Comparison of ENCODE assay signal across 8 mouse cellular contexts in genomic region chr4:122995404-122996220, GRCm38 (mm10). TPM values are rescaled to one million over a fixed set of nuclear protein-coding genes. Genes with fewer than 3 reads are reported as not detected.
DNase-seq lines count a peak whose midpoint lies in the region; ATAC-seq and TF ChIP-seq lines count a peak whose summit lies in the region.

Mycl (plus strand) TSS chr4:122995652.

- WGBS in heart, embryonic 11.5 days (ENCODE audit: insufficient replicate concordance) = under 1% methylated on average over 46 of the region's 69 CpGs
- WGBS in kidney, embryonic 15.5 days = 1% methylated on average over 57 of the region's 69 CpGs
- WGBS in limb, embryonic 14.5 days = 1% methylated on average over 33 of the region's 69 CpGs
- under 1% methylated on average over 63 of the region's 69 CpGs for WGBS in midbrain, embryonic 15.5 days

- peak within 1 kb of the TSS; percentile 34 for H3K4me3 ChIP-seq in C2C12 (ENCODE audit: insufficient read depth, poor library complexity, severe bottlenecking)
- H3K4me3 ChIP-seq in heart, embryonic 11.5 days (ENCODE audit: low read depth, low read length) = peak within 1 kb of the TSS; percentile 55
- peak within 1 kb of the TSS; percentile 64 for H3K4me3 ChIP-seq in kidney, embryonic 15.5 days (replicated peaks)
- H3K4me3 ChIP-seq in limb, embryonic 14.5 days (replicated peaks; ENCODE audit: low read length) = peak within 1 kb of the TSS; percentile 79
- peak within 1 kb of the TSS; percentile 88 for H3K4me3 ChIP-seq in midbrain, embryonic 15.5 days

- ATAC-seq in erythroblast, adult 5-6 weeks (replicated peaks; ENCODE audit: low FRiP score, poor library complexity, severe bottlenecking) = peak; percentile 87
- ATAC-seq in heart, embryonic 11.5 days (replicated peaks; ENCODE audit: insufficient number of reproducible peaks, low FRiP score, low TSS enrichment) = peak; percentile 62
- peak; percentile 77 for ATAC-seq in kidney, embryonic 15.5 days (replicated peaks; ENCODE audit: low FRiP score)
- ATAC-seq in limb, embryonic 14.5 days (ENCODE audit: low FRiP score, low read depth) = peak; percentile 71
- ATAC-seq in midbrain, embryonic 15.5 days (replicated peaks) = peak; percentile 84

- no peaks in the 10 kb centered on the region for H3K36me3 ChIP-seq in C2C12 (ENCODE audit: control insufficient read depth, insufficient read depth)
- H3K36me3 ChIP-seq in heart, embryonic 11.5 days (ENCODE audit: control insufficient read depth, insufficient read depth, low read length) = no peaks in the 10 kb centered on the region
- no peaks in the 10 kb centered on the region for H3K36me3 ChIP-seq in kidney, embryonic 15.5 days
- 0 out of 2 replicates have a peak, but pooled peaks cover 6% of the 10 kb centered on the region for H3K36me3 ChIP-seq in limb, embryonic 14.5 days (ENCODE audit: control insufficient read depth, insufficient read depth, low read length)
- no peaks in the 10 kb centered on the region for H3K36me3 ChIP-seq in midbrain, embryonic 15.5 days (replicated peaks)

- peak; percentile 88 for DNase-seq in brain, adult 2 months (ENCODE audit: low read depth, low spot score)
- peak; percentile 84 for DNase-seq in limb, embryonic 14.5 days (ENCODE audit: low spot score)
- peak; percentile 75 to 90 for DNase-seq in spleen, postnatal 10 days (ENCODE audit: low spot score in 2 of 2)

- peak within 1 kb of the TSS; percentile 99 for H3K4me2 ChIP-seq in heart, embryonic 11.5 days
- peak within 1 kb of the TSS; percentile 99 for H3K4me2 ChIP-seq in kidney, embryonic 15.5 days
- peak within 1 kb of the TSS; percentile 97 for H3K4me2 ChIP-seq in limb, embryonic 14.5 days (replicated peaks; ENCODE audit: low read depth, low read length, severe bottlenecking)
- H3K4me2 ChIP-seq in midbrain, embryonic 15.5 days = peak within 1 kb of the TSS; percentile 72

- TF ChIP-seq POLR2A in limb, embryonic 14.5 days (IDR thresholded peaks at IDR 0.05; ENCODE audit: borderline replicate concordance, extremely low read depth, insufficient read depth, insufficient read length) = no peak

- peak; percentile 96 for TF ChIP-seq CTCF in C2C12 (IDR thresholded peaks at IDR 0.05; ENCODE audit: control insufficient read depth, insufficient read depth, insufficient read length)

- no peaks in the 10 kb centered on the region for H3K79me3 ChIP-seq in C2C12 (ENCODE audit: low read depth)

- no peaks in the 10 kb centered on the region for H3K79me2 ChIP-seq in C2C12 (ENCODE audit: control insufficient read depth, insufficient read depth)

- H3K9ac ChIP-seq in heart, embryonic 11.5 days (ENCODE audit: low read depth, low read length) = peak within 1 kb of the TSS; percentile 66
- peak within 1 kb of the TSS; percentile 66 for H3K9ac ChIP-seq in kidney, embryonic 15.5 days
- peak within 1 kb of the TSS; percentile 82 for H3K9ac ChIP-seq in limb, embryonic 14.5 days (ENCODE audit: low read depth, low read length, severe bottlenecking)
- H3K9ac ChIP-seq in midbrain, embryonic 15.5 days = peak within 1 kb of the TSS; percentile 94

- H3ac ChIP-seq in C2C12 (ENCODE audit: control insufficient read depth, insufficient read length, low read depth) = peak within 1 kb of the TSS; percentile 81

- H3K27ac ChIP-seq in heart, embryonic 11.5 days (ENCODE audit: low read depth, low read length) = no peak within 1 kb of the TSS
- peak within 1 kb of the TSS; percentile 75 for H3K27ac ChIP-seq in kidney, embryonic 15.5 days
- H3K27ac ChIP-seq in limb, embryonic 14.5 days (replicated peaks; ENCODE audit: low read depth, low read length) = peak within 1 kb of the TSS; percentile 75
- H3K27ac ChIP-seq in midbrain, embryonic 15.5 days = peak within 1 kb of the TSS; percentile 96

- H3K9me3 ChIP-seq in heart, embryonic 11.5 days (replicated peaks; ENCODE audit: control insufficient read depth, low read length) = no peaks in the 10 kb centered on the region
- no peaks in the 10 kb centered on the region for H3K9me3 ChIP-seq in kidney, embryonic 15.5 days (replicated peaks)
- no peaks in the 10 kb centered on the region for H3K9me3 ChIP-seq in limb, embryonic 14.5 days (ENCODE audit: control insufficient read depth, low read length)
- no peaks in the 10 kb centered on the region for H3K9me3 ChIP-seq in midbrain, embryonic 15.5 days

- no peaks in the 10 kb centered on the region for H3K27me3 ChIP-seq in C2C12 (ENCODE audit: control insufficient read depth, insufficient read depth, insufficient read length)
- peaks cover 43% of the 10 kb centered on the region for H3K27me3 ChIP-seq in heart, embryonic 11.5 days (ENCODE audit: control insufficient read depth, insufficient read depth, low read length)
- peaks cover 38% of the 10 kb centered on the region for H3K27me3 ChIP-seq in kidney, embryonic 15.5 days
- no peaks in the 10 kb centered on the region for H3K27me3 ChIP-seq in limb, embryonic 14.5 days (ENCODE audit: control insufficient read depth, insufficient read depth, low read length)
- no peaks in the 10 kb centered on the region for H3K27me3 ChIP-seq in midbrain, embryonic 15.5 days (replicated peaks)

- no peaks in the 10 kb centered on the region; the same call in 1 of the 2 replicates for H3K4me1 ChIP-seq in heart, embryonic 11.5 days (ENCODE audit: control insufficient read depth, insufficient read depth, low read length)
- H3K4me1 ChIP-seq in kidney, embryonic 15.5 days = peaks cover 38% of the 10 kb centered on the region
- peaks cover 13% of the 10 kb centered on the region for H3K4me1 ChIP-seq in limb, embryonic 14.5 days (ENCODE audit: control insufficient read depth, insufficient read depth, low read length)
- peaks cover 33% of the 10 kb centered on the region for H3K4me1 ChIP-seq in midbrain, embryonic 15.5 days

TF ChIP-seq in C2C12, 6 proteins besides CTCF, POLR2A, EP300 and RAD21:
- TF ChIP-seq USF1 (IDR thresholded peaks at IDR 0.05; ENCODE audit: low read depth) (no peak), CEBPB (IDR thresholded peaks at IDR 0.05; ENCODE audit: low read depth) (no peak), MYOD1 (IDR thresholded peaks at IDR 0.05; ENCODE audit: control insufficient read depth, insufficient read length, low read depth) (no peak), MAX (IDR thresholded peaks at IDR 0.05) (no peak), FOSL1 (IDR thresholded peaks at IDR 0.05; ENCODE audit: insufficient read depth, low read length, poor library complexity, severe bottlenecking) (no peak), MYOG (IDR thresholded peaks at IDR 0.05; ENCODE audit: control insufficient read depth, extremely low read depth, insufficient read length) (no peak)

RNA-seq across cellular contexts. Expression of gene Mycl, which starts in this region (rescaled TPM):
- polyA plus RNA-seq in C2C12 (2012; fragmentation: generic; extraction: Trizol) = 11.5 TPM
- total RNA-seq in erythroblast, adult 5-6 weeks (2015; ENCODE audit: low replicate concordance) = 1.7 TPM in 1 of 2 replicates, not detected in the other
- total RNA-seq in erythroblast, adult 5-6 weeks (2017; ENCODE audit: low replicate concordance) = 0.56 and 2.5 TPM in 2 replicates
- 1.8 and 2.1 TPM in 2 replicates for polyA plus RNA-seq in heart, embryonic 11.5 days (2014; fragmentation: Nextera tagmentation; extraction: Ambion mirVana)
- polyA plus RNA-seq in kidney, embryonic 15.5 days (2015; fragmentation: Nextera tagmentation; extraction: Ambion mirVana) = 7.8 and 8.1 TPM in 2 replicates
- 24.6 and 26.2 TPM in 2 replicates for polyA plus RNA-seq in limb, embryonic 14.5 days (2012; rRNA removed)
- polyA plus RNA-seq in limb, embryonic 14.5 days (2014; fragmentation: Nextera tagmentation; extraction: Ambion mirVana) = 39.2 and 41.1 TPM in 2 replicates
- polyA plus RNA-seq in midbrain, embryonic 15.5 days (2015; fragmentation: Nextera tagmentation; extraction: Ambion mirVana) = 83.1 and 86.7 TPM in 2 replicates

Comparison
In these comparisons a context has a peak if more than half of its experiments do, and no peak if none do; other contexts are left out.
1. H3K4me3 ChIP-seq: peak in every context shown above with its lines; median percentile 88 in midbrain, embryonic 15.5 days; 79 in limb, embryonic 14.5 days; 64 in kidney, embryonic 15.5 days; 55 in heart, embryonic 11.5 days; 34 in C2C12.